Mouse (Mus musculus) inflammation-experienced regulatory T-cells, adult 6 months (primary cell): ENCODE results near the gene Rab27a. TPM values are rescaled to one million over a fixed set of nuclear protein-coding genes. Genes with fewer than 3 reads are reported as not detected.
A peak's percentile ranks its signal among the peaks of the same experiment; 100 is the strongest.
"Not testable (repeated sequence)": the region's sequence is repeated elsewhere in the genome, so short reads cannot be mapped to it uniquely, and the experiment has no call there.

ENCODE experiments used
- ATAC-seq: one replicate; pipeline ENCODE4 v1.8.0; 2017
- polyA plus RNA-seq, 3 experiments: library from polyadenylated mRNA; unstranded; fragments of 100-300 nt; shearing (Covaris generic); gene quantifications; one replicate each; pipeline ENCODE4 v1.2.1; 2017

The Rab27a gene
- polyA plus RNA-seq, 3 experiments from 2014 or later: 36.2 to 83.0 (median 39.9) TPM

- no peak for ATAC-seq
Observed at GRCm38 (mm10) chr9:73047906-73048305, 3.3 kb downstream of the Rab27a start.

DNA sequence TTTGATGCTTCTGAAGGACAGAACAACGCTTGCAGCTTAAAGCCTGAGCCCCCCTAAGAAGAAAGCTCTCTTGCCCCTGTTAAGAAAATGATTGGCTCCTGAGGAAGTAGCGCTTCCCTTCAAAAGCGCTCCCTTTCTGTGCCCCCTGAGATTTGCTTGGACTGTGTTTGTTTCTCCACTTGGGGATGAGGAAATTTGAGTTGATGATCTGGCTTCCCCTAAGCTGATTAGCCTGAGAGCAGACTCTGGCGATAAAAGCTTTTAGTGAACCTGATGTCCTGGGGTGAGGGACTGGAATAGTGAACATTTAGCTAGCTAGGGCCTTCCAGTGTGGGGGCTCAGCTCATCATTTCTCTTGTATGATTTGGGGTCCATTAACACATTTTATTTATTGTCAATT is 4.3 kb downstream of the Rab27a start:
- ATAC-seq: no peak

- ATAC-seq: no peak
Observed at GRCm38 (mm10) chr9:73049833-73050232, 5.2 kb downstream of the Rab27a start.

- ATAC-seq: no peak
Observed at GRCm38 (mm10) chr9:73050606-73051005, 6.0 kb downstream of the Rab27a start.

- ATAC-seq: peak; percentile 69
Observed at GRCm38 (mm10) chr9:73055441-73055911, 10.8 kb downstream of the Rab27a start.

DNA sequence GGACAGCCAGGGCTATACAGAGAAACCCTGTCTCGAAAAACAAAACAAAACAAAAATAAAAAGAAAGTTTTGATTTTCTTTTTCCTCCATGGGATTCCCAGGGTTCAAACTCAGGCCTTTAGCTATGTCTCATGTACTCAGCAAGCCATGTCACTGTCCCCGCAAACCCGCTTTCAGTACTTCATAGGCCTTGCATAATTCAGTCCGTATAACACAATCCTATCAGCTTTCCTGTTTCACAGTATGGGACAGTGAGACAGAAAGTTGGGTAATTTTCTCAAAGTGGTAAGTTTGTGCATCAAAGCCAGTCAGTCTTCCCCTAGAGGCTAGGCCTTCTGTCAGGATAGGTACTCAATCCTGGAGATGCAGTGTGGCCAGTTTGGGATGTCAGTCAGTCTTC is 14.6 kb downstream of the Rab27a start:
- no peak for ATAC-seq

GRCm38 (mm10) chr9:73063621-73064290 is 19.1 kb downstream of the Rab27a start:
- ATAC-seq: no peak

- ATAC-seq: no peak
Observed at GRCm38 (mm10) chr9:73067086-73067485, 22.4 kb downstream of the Rab27a start.

- no peak for ATAC-seq
Observed at GRCm38 (mm10) chr9:73068230-73068679, 23.6 kb downstream of the Rab27a start.

GRCm38 (mm10) chr9:73068688-73069087 is 24.0 kb downstream of the Rab27a start:
- no peak for ATAC-seq

- ATAC-seq: peak; percentile 42
Observed at GRCm38 (mm10) chr9:73070971-73071659, 26.5 kb downstream of the Rab27a start.

- no peak for ATAC-seq
Observed at GRCm38 (mm10) chr9:73072426-73072825, 27.8 kb downstream of the Rab27a start.

DNA sequence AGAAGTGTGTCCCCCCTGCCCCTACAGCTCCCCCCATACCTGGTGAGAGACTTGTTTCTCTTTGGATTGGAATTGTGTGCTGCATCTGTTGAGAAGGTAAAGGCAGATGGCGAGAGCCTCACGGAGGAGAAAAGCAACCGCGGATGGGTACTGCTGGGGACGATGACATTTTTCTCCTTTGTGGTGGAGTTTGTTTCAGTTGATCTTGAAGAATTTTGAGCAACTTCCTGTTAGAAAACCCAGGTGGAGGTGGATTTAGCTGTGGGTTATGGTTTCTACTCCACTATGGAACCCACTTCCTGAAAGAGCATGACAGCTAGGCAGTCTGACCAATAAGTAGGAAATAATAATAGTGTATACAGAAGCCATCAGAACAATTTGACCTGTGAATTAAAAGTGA is 28.5 kb downstream of the Rab27a start:
- peak; percentile 78 for ATAC-seq

DNA sequence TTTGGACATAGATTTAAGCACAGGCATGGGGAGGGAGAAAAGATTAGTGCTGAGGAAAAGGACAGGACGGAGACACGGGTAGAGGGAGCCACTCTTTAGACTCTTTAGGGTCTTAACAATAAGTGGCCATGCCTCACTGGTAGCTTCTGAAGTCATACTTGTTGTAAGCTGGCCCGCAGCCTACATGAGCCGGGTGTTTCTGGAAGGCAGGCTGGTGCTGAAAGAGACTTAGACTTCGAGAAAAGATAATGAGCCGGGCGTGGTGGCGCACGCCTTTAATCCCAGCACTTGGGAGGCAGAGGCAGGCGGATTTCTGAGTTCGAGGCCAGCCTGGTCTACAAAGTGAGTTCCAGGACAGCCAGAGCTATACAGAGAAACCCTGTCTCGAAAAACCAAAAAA is 34.7 kb downstream of the Rab27a start:
- not testable (repeated sequence) for ATAC-seq

DNA sequence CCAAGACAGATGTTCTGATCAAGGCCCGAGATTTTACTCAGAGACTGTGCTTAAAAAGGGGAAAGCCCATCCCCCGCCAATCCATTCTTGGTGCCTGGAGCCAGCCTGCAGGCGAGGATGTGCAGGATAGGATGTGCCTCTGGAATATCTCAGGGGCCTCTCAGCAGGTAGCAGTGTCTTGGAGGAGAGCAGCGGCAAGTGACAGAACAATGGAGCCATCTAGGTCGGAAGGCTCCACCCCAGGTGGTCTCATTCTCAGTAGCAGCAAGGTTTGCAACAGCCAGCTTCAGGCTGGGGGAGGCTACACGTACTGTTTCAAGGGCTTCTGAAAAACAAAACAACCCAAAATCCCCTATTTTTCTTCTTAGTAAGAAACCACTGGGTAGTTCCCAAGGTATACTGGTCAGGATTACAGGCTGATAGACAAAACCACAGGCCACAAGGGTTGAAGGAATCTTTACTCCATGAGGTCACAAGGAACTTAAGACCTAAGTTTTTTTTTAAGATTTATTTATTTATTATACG is 35.2 kb downstream of the Rab27a start:
- no peak for ATAC-seq

GRCm38 (mm10) chr9:73082291-73083000 is 37.8 kb downstream of the Rab27a start:
- ATAC-seq: no peak

GRCm38 (mm10) chr9:73083956-73084355 is 39.3 kb downstream of the Rab27a start:
- ATAC-seq: no peak

GRCm38 (mm10) chr9:73085845-73086244 is 41.2 kb downstream of the Rab27a start:
- no peak for ATAC-seq

DNA sequence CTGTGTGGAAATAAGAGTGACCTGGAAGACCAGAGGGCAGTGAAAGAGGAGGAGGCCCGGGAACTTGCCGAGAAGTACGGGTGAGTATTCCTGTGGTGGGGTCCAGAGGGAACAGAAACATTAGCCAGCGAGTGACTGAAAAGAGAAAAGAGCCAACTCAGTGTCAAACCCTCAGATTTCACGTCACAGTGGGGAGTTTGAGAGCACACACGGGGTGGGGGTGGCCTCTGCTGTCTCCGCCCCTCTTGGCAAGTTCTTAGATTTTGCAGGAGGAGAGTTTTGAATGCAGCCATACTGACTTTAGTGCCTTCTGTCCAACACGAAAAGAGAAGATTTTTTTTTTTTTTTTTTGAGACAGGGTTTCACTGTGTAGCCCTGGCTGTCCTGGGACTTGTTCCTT is 42.5 kb downstream of the Rab27a start:
- no peak for ATAC-seq

GRCm38 (mm10) chr9:73087581-73087980 is 42.9 kb downstream of the Rab27a start:
- ATAC-seq: no peak

DNA sequence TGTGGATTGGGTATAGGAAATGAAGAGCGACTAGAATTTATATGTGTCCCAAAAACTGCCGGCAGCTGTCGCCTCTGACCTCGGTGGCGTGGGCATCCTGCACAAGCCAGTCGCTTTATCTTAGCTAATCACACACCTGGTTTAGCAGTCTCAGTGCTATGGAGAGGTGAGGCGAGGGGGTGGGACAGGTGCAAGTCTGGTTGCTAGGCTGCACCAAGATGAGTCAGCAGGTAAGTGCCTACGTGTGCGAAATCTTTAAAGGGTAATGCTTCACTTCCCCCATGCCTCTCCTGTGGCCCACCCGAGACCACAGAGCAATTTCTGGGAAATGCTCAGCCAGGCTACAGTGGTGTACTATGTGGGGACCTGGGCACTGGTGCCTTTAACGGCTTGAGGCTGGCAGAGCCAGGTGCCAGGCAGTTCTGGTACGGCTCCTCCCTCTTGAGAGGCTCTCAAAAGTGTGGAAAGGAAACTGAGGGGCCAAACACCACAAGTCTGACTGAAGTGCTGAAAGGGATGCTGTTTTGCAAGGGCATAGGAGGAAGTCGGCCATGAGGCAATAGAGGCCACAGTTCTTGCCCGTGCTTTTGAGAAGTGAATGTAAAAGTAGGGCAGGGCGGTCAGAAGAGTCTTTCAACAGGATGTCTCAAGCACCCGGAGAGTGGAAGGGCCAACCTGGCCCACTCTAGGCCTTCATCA is 44.7 kb downstream of the Rab27a start:
- ATAC-seq: peak; percentile 66

DNA sequence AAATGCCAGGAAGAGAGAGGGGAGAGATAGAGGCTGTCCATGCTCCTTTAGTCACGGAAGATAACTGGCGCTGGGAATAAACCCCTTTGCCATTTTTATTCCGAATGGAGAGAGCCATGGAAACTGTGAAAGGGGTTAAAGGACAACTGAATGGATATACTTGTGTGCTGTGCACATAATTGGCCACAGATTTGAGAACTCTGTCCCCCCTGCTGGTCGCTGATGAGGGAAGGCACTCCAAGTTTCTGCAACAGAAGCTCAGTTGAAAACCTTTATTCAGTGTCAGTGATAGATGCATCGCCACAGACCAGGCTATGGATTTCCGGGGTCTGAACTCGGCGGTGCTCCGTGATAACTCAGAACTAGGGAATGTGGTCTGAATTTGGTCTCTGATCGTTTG is 45.5 kb downstream of the Rab27a start:
- no peak for ATAC-seq

GRCm38 (mm10) chr9:73091747-73092146 is 47.1 kb downstream of the Rab27a start:
- peak; percentile 46 for ATAC-seq
